Mouse (Mus musculus) R1 (cell line): Measurements from ENCODE around the gene Dpep1.

ENCODE experiments used
- DNase-seq: peaks from one replicate; pipeline ENCODE4 v3.0.0-alpha.2; 2018; ENCODE audit warnings: low read depth, low spot score

Dpep1 gene

GRCm38 (mm10) chr8:123185566-123186409 is at the start of gene Dpep1:
Gene Dpep1, plus strand, starts transcription at chr8:123186242.
- no peak for DNase-seq

GRCm38 (mm10) chr8:123136287-123136686 is 49.8 kb upstream of the Dpep1 start:
- no peak for DNase-seq

DNA sequence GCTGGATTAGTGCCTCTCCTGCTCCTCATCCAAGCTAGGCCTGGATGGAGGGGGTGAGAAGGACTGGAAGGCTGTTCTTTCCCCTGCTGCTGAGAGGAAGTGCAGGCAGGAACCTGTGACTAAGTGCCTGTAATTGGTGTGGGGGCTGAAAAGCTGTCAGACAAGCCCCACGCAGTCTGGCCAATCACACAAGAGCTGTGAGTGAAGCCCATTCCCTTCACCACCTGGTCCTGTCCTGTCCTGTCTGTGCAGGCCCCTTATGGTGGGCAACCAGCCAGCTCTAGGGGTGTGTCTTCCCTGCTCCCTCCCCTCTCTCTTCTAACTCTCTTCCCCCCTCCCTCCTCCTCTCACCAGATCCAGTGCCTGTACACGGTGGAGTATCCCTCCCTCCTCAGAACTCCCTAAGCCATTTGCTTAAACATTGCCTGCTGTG is 48.4 kb upstream of the Dpep1 start:
- DNase-seq: no peak

- DNase-seq: no peak
Measured at GRCm38 (mm10) chr8:123138741-123139140, 47.3 kb upstream of the Dpep1 start.

- DNase-seq: no peak
Measured at GRCm38 (mm10) chr8:123141741-123142462, 44.1 kb upstream of the Dpep1 start.

DNA sequence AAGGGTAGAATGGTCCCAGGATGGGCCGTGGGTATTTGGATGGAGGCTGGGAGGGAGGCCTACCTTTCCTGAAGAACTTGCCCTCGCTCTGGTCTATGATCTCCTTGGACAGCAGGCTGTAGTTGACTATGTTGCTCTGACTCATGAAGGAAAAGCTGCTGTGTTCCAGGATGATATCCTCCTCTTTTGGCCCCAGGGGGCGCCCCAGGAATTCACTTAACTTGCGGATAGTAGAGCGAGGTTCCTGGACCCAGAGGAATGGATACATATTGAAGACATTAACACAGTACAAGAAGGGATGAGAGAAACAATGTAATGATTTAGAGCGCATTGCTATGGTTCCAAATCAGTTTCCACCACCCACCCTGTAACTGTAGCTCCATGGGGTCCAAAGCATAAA is 40.8 kb upstream of the Dpep1 start:
- peak; percentile 57 for DNase-seq

GRCm38 (mm10) chr8:123146390-123146789 is 39.7 kb upstream of the Dpep1 start:
- DNase-seq: no peak

- no peak for DNase-seq
Measured at GRCm38 (mm10) chr8:123150737-123151171, 35.3 kb upstream of the Dpep1 start.

- DNase-seq: no peak
Measured at GRCm38 (mm10) chr8:123155177-123155576, 30.9 kb upstream of the Dpep1 start.

- peak; percentile 44 for DNase-seq
Measured at GRCm38 (mm10) chr8:123156070-123156773, 29.8 kb upstream of the Dpep1 start.

DNA sequence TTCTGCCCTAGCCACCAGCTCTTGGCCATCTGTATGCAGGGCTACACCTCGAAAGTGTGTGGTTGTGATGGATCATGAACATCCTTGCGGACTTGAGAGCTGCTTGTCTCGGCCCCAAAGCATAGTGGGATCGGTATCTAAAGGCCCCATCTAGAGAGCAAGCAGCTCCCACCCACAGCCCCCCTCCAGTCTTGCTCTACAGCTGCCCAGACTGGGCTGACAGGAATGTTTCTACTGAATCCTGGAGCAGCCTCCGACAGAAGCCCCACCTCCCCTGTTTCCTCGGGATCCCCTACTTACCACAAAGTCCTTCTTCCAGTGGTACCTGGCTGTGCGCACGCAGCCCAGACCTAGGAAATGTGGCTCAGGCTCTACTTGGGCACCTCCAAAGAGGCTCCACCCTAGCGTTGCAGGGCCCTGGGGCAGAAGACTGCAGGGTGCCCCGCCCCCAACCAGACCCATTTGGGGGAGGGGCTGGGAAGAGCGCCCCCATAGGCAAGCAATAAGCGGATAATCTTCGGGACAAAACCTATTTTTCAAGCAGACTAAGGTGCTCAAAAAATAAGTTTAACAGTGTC is 28.1 kb upstream of the Dpep1 start, which contains the start of gene Sult5a1:
TSS of gene Sult5a1 (minus strand) at position 428 of the 578 bp plus-strand sequence.
- peak; percentile 46 for DNase-seq

DNA sequence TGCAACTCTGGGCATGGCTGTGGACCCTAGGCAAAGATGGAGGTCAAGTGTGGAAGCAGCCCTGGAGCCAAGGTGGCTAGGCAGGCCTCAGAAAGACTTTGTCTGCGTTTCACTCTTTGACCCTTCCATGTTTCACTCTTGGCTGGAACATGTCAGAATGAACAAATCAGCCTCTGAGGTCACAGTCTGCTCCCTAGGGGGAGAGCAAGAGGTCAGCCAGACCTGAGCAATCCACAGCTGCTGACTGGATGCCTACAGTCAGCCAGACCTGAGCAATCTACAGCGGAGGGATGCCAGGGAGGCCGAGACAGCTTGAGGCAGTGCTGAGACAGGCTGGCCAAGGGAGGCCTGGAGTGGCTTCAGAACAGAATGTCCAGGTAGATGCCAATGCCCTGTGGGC is 4.7 kb upstream of the Dpep1 start:
- no peak for DNase-seq

- DNase-seq: no peak
Measured at GRCm38 (mm10) chr8:123188006-123188405, 2.0 kb downstream of the Dpep1 start.

- no peak for DNase-seq
Measured at GRCm38 (mm10) chr8:123188841-123189240, 2.8 kb downstream of the Dpep1 start.

DNA sequence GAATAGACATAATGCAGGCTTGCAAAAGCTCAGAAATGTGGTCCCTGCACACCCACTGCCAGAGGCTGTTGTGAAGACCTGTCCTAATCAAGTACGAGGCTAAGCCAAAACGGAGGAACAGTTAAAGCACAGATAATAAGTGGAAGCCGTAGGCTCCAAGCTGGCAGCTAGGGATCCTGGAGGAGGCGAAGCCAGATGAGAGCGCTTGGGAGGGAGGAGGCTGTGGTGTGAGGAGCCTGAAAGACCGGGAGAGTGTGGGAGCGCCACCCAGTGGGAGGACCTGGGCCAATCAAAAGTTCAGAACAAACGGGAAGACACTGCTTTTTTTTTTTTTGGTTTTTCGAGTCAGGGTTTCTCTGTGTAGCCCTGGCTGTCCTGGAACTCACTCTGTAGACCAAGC is 4.6 kb downstream of the Dpep1 start:
- peak; percentile 87 for DNase-seq

DNA sequence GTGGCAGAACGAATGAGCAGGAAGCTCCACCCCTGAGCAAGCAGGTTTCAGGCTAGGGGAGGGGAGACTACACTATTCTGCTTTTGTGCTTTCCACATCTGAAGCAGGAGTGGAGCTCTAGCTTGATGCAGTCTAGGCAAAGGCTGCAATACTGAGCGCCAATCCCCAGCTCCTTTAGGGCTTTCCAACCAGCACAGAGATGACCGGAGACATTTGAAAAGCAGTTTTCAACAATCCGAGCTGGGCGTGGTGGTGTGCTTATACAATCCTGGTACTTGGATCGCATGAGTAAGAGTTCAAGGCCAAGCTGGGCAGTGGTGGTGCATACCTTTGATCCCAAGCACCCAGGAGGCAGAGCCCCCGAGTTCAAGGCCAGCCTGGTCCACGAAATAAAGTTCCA is 5.9 kb downstream of the Dpep1 start:
- peak; percentile 57 for DNase-seq

GRCm38 (mm10) chr8:123193771-123194170 is 7.7 kb downstream of the Dpep1 start:
- DNase-seq: no peak

DNA sequence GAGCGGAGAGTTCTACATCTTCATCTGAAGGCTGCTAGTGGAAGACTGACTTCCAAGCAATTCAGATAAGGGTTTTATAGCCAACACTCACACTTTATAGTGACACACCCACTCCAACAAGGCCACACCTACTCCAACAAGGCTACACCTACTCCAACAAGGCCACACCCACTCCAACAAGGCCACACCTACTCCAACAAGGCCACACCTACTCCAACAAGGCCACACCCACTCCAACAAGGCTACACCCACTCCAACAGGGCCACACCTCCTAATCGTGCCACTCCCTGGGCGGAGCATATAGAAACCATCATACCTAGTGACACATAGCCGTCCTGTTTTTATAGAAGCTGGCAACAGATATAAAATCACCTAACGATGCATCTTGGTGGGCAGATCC is 11.0 kb downstream of the Dpep1 start:
- DNase-seq: peak; percentile 78

DNA sequence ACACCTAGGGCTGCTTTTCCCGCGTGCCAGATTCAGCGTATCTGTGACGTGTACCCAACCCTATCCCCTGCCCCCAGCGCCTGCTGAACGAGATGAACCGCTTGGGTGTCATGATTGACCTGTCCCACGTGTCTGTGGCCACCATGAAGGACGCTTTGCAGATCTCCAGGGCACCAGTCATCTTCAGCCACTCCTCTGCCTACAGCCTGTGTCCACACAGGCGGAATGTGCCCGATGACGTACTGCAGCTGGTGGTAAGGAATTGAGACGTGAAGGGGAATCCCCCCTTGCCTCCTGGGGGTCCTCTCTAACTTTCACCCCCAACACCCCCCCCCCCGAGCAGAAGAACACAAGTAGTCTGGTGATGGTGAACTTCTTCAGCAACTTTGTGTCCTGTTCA is 13.8 kb downstream of the Dpep1 start:
- no peak for DNase-seq

DNA sequence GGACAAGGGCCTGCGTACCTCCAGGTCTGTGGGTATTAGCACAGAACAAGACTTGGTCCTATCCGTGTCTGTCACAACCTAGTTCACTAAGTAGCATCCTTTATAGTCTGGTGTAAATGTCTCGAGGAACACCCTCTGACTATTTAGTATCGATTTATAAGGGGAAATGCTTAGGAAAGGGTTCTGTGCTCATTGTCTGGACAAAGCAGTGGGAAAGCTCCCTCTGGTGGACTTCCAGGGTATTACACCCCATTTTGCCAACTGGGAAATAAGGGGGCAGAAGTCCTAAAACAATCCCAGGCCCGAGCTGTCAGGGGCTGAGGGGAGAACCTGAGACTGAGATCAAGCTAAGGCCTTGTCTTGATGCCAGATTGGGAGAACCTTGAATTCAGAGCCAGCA is 16.2 kb downstream of the Dpep1 start:
- peak; percentile 86 for DNase-seq

- DNase-seq: no peak
Measured at GRCm38 (mm10) chr8:123203571-123203970, 17.5 kb downstream of the Dpep1 start.

- no peak for DNase-seq
Measured at GRCm38 (mm10) chr8:123211876-123212275, 25.8 kb downstream of the Dpep1 start.
